Mouse (Mus musculus) intestine, embryonic 16.5 days (tissue): ENCODE measurements around the gene C77080. TPM values are rescaled to one million over a fixed set of nuclear protein-coding genes. Genes with fewer than 3 reads are reported as not detected.

Experiments used
- ATAC-seq: fragments of 200-750 bp; cut with Nextera tagmentation; 2 replicates; pipeline ENCODE4 v1.8.0; 2017; ENCODE audit warnings: moderate TSS enrichment, moderate library complexity
- H3K27ac ChIP-seq: fragments of 300-500 bp; sonication (generic); 2 replicates; pipeline ENCODE4 v1.5.1; 2014; ENCODE audit warnings: mild to moderate bottlenecking, low read length
- H3K27me3 ChIP-seq: fragments of 300-500 bp; sonication (generic); replicated peaks from 2 replicates; pipeline ENCODE4 v1.6.1; 2014; ENCODE audit warnings: low read length, control low read depth, mixed read lengths; ENCODE audit not compliant: control insufficient read depth, insufficient read depth
- H3K36me3 ChIP-seq: fragments of 300-500 bp; sonication (generic); 2 replicates; pipeline ENCODE4 v1.6.1; 2014; ENCODE audit warnings: low read length, control low read depth; ENCODE audit not compliant: control insufficient read depth, insufficient read depth
- H3K4me1 ChIP-seq: fragments of 300-500 bp; sonication (generic); 2 replicates; pipeline ENCODE4 v1.6.1; 2014; ENCODE audit warnings: low read length, control low read depth, mixed read lengths; ENCODE audit not compliant: control insufficient read depth, insufficient read depth
- H3K4me2 ChIP-seq: fragments of 300-500 bp; sonication (generic); 2 replicates; pipeline ENCODE4 v1.6.1; 2014; ENCODE audit warnings: low read depth, low read length, control low read depth
- H3K4me3 ChIP-seq: fragments of 300-500 bp; sonication (generic); 2 replicates; pipeline ENCODE4 v1.5.1; 2014; ENCODE audit warnings: mild to moderate bottlenecking, low read length
- H3K9ac ChIP-seq: fragments of 300-500 bp; sonication (generic); 2 replicates; pipeline ENCODE4 v1.6.1; 2014; ENCODE audit warnings: low read depth, low read length
- H3K9me3 ChIP-seq: fragments of 300-500 bp; sonication (generic); 2 replicates; pipeline ENCODE4 v1.6.1; 2016; ENCODE audit warnings: low read length, control low read depth; ENCODE audit not compliant: control insufficient read depth
- WGBS: fragments of 180-500 bp; shearing (Covaris S2); extraction: QIAGEN DNeasy Blood & Tissue Kit; methylation state at CpG from one replicate; pipeline ENCODE4 v1.1.7; 2014; 5-methylcytosine and 5-hydroxymethylcytosine counted together
- polyA plus RNA-seq: library from polyadenylated mRNA; unstranded; fragments of >200 nt; fragmentation: Nextera tagmentation; extraction: Ambion mirVana; gene quantifications from 2 replicates; pipeline ENCODE4 v1.2.1, GENCODE M21; 2015

Gene C77080
- polyA plus RNA-seq, 1 experiment from 2014 or later, result 6.5 TPM

DNA sequence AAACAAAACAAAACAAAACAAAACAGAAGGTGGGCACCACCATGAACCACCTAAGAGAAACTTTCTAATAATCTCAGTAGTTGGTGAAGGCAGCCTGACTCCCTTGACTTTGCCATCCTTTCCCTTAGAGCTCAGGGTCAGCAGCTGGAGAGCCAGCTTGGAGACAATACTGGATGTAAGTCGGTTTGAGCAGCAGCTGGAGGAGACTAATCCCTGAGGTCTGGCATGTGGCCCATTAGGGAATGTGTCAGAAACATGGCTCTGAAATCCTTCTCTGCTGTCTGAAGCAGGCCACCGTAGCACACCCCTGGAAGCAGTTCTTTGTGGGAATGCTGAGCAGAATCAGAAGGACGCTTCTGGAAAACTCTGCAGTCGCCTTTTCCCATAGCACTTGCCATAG lies 49.7 kb downstream of the C77080 start:
- Histone ChIP-seq H3K36me3 (peaks cover 34% of the 10 kb centered on the region), H3K4me3 (no peak overlapping the region), H3K9ac (no peak overlapping the region), H3K27me3 (no peaks in the 10 kb centered on the region), H3K9me3 (no peaks in the 10 kb centered on the region), H3K4me1 (no peaks in the 10 kb centered on the region), H3K27ac (no peak overlapping the region), H3K4me2 (no peak overlapping the region)
- WGBS, result 77% methylated on average over 4 of the region's 4 CpGs
- no peak for ATAC-seq

- H3K27me3 ChIP-seq, result no peaks in the 10 kb centered on the region
- no peak overlapping the region for H3K4me2 ChIP-seq
- H3K9me3 ChIP-seq, result no peaks in the 10 kb centered on the region
- ATAC-seq, result 0 out of 2 replicates have a peak, but pooled peaks have one; percentile 22
- no peak overlapping the region for H3K4me3 ChIP-seq
- no peak overlapping the region for H3K27ac ChIP-seq
- WGBS, result 44% methylated on average over 7 of the region's 7 CpGs
- peaks cover 42% of the 10 kb centered on the region for H3K36me3 ChIP-seq
- no peak overlapping the region for H3K9ac ChIP-seq
- H3K4me1 ChIP-seq, result no peaks in the 10 kb centered on the region
Measured at GRCm38 (mm10) chr4:129209504-129209903, 51.7 kb downstream of the C77080 start.

- H3K4me1 ChIP-seq, result no peaks in the 10 kb centered on the region
- H3K9me3 ChIP-seq, result no peaks in the 10 kb centered on the region
- WGBS, result 53% methylated on average over 8 of the region's 8 CpGs
- H3K9ac ChIP-seq, result no peak overlapping the region
- no peak overlapping the region for H3K4me3 ChIP-seq
- no peak overlapping the region for H3K27ac ChIP-seq
- ATAC-seq, result no peak
- H3K4me2 ChIP-seq, result no peak overlapping the region
- no peaks in the 10 kb centered on the region for H3K27me3 ChIP-seq
- H3K36me3 ChIP-seq, result peaks cover 38% of the 10 kb centered on the region
Measured at GRCm38 (mm10) chr4:129206792-129207191, 54.4 kb downstream of the C77080 start.

DNA sequence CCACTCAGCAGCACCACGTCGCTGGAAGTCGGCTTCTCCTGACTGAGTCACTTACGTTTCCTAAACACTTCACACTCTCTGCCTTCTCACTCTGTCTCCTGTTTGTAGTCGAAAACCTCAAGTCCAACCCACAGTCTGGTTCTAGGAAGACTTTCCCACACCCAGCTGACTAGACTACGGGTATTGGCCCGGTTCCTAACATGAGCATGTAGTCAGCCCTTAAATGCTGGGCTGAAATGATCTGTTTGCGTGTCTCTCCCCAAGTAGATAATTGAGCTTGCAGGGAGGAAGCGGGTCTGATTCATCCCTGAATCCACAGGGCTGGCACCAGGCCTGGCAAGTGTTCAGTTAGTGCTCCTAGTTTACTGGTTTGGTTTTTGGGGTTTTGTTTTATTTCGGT lies 56.5 kb downstream of the C77080 start:
- 92% methylated on average over 10 of the region's 10 CpGs for WGBS
- Histone ChIP-seq H3K9ac (no peak overlapping the region), H3K27me3 (no peaks in the 10 kb centered on the region), H3K4me2 (no peak overlapping the region), H3K4me1 (no peaks in the 10 kb centered on the region), H3K27ac (no peak overlapping the region), H3K4me3 (no peak overlapping the region), H3K36me3 (peaks cover 29% of the 10 kb centered on the region), H3K9me3 (no peaks in the 10 kb centered on the region)
- no peak for ATAC-seq

DNA sequence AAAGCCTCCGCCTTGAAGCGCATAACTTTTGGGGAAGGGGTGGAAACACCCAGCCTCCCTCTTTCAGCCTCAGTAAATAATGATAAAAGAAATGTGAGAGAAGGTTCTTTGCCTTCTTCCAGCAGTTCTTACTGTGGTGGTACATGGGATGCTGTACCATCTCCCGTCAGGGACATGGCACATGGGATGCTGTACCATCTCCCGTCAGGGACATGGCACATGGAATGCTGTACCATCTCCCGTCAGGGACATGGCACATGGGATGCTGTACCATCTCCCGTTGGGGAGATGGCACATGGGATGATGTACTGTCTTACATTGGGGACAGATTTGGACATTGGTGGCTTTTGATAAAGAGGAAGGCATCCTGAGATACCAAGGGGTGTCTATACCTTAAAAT lies 63.7 kb downstream of the C77080 start:
- Histone ChIP-seq H3K36me3 (peaks cover 10% of the 10 kb centered on the region; the same call in 1 of the 2 replicates), H3K4me1 (no peaks in the 10 kb centered on the region), H3K9ac (no peak overlapping the region), H3K4me3 (no peak overlapping the region), H3K9me3 (no peaks in the 10 kb centered on the region), H3K27ac (no peak overlapping the region), H3K4me2 (no peak overlapping the region), H3K27me3 (no peaks in the 10 kb centered on the region)
- 96% methylated on average over 6 of the region's 6 CpGs for WGBS
- no peak for ATAC-seq

- H3K36me3 ChIP-seq, result 0 out of 2 replicates have a peak, but pooled peaks cover 6% of the 10 kb centered on the region
- ATAC-seq, result no peak
- H3K4me3 ChIP-seq, result no peak overlapping the region
- no peak overlapping the region for H3K27ac ChIP-seq
- peaks cover 9% of the 10 kb centered on the region; the same call in 1 of the 2 replicates for H3K4me1 ChIP-seq
- 97% methylated on average over 1 of the region's 1 CpGs for WGBS
- H3K9me3 ChIP-seq, result no peaks in the 10 kb centered on the region
- H3K27me3 ChIP-seq, result no peaks in the 10 kb centered on the region
- H3K4me2 ChIP-seq, result no peak overlapping the region
- no peak overlapping the region for H3K9ac ChIP-seq
Measured at GRCm38 (mm10) chr4:129194280-129194679, 66.9 kb downstream of the C77080 start.

GRCm38 (mm10) chr4:129191691-129192090 lies 69.5 kb downstream of the C77080 start:
- Histone ChIP-seq H3K27ac (no peak overlapping the region), H3K4me1 (peaks cover 14% of the 10 kb centered on the region; the same call in 1 of the 2 replicates), H3K9ac (no peak overlapping the region), H3K4me2 (peak overlapping the region; percentile 28; the same call in 1 of the 2 replicates), H3K36me3 (0 out of 2 replicates have a peak, but pooled peaks cover 2% of the 10 kb centered on the region), H3K4me3 (no peak overlapping the region), H3K27me3 (no peaks in the 10 kb centered on the region), H3K9me3 (no peaks in the 10 kb centered on the region)
- 62% methylated on average over 5 of the region's 5 CpGs for WGBS
- ATAC-seq, result no peak

DNA sequence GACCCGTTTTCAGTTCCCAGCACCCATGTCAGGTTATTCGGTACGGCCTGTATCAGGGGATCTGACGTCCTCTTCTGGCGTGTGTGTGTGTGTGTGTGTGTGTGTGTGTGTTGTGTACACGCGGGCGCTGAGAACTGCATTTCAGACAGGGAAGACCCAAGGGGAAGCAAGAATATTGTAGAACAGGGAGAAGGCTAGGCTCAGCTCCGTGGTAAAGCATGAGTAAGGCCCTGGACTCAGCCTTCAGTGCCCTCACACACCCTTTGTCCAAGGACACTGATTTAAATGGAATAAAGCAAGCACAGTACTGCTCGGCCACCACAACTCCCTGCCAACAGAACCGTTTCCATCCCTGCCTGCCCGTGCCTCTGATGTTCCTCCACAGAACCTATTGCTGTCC lies 70.7 kb downstream of the C77080 start:
- Histone ChIP-seq H3K27me3 (no peaks in the 10 kb centered on the region), H3K4me1 (peaks cover 14% of the 10 kb centered on the region; the same call in 1 of the 2 replicates), H3K4me2 (peak overlapping the region; percentile 65), H3K27ac (peak overlapping the region; percentile 88), H3K9ac (peak overlapping the region; percentile 82), H3K4me3 (peak overlapping the region; percentile 91), H3K36me3 (no peaks in the 10 kb centered on the region), H3K9me3 (no peaks in the 10 kb centered on the region)
- no peak for ATAC-seq
- 1% methylated on average over 12 of the region's 12 CpGs for WGBS

GRCm38 (mm10) chr4:129189542-129190519 lies 71.4 kb downstream of the C77080 start, which contains the start of the genes S100pbp and Yars:
S100pbp (minus strand) TSS chr4:129189727.
Yars (plus strand) TSS chr4:129189760.
- no peaks in the 10 kb centered on the region for H3K9me3 ChIP-seq

More at GRCm38 (mm10) chr4:129189542-129190519, 71.4 kb downstream of the C77080 start, which contains the start of the genes S100pbp and Yars:
- no peaks in the 10 kb centered on the region for H3K27me3 ChIP-seq
- peaks cover 14% of the 10 kb centered on the region; the same call in 1 of the 2 replicates for H3K4me1 ChIP-seq
- peak within 1 kb of the TSS; percentile 91 for H3K4me3 ChIP-seq
- peak within 1 kb of the TSS; percentile 69 for H3K4me2 ChIP-seq
- peak within 1 kb of the TSS; percentile 84 for H3K9ac ChIP-seq
- ATAC-seq, result peak; percentile 87
- no peaks in the 10 kb centered on the region for H3K36me3 ChIP-seq
- H3K27ac ChIP-seq, result peak within 1 kb of the TSS; percentile 88
- WGBS, result under 1% methylated on average over 51 of the region's 58 CpGs
